Mouse (Mus musculus) Patski (cell line): Measurements from ENCODE around the gene Sla2. TPM values are rescaled to one million over a fixed set of nuclear protein-coding genes. Genes with fewer than 3 reads are reported as not detected.
"Not testable (repeated sequence)": the region's sequence is repeated elsewhere in the genome, so short reads cannot be mapped to it uniquely, and the experiment has no call there.

Experiments
- ATAC-seq: fragments of 100-300 bp; one replicate; pipeline ENCODE4 v1.8.0; 2021
- CTCF ChIA-PET: fragments of 350-600 bp; sonication (Branson Sonifier 250); formaldehyde crosslinking; loops from one replicate; lab custom pipeline; 2022; ENCODE audit warnings: inconsistent platforms; lab: Charles Lee
- POLR2A ChIA-PET: fragments of 350-600 bp; sonication (Branson Sonifier 250); formaldehyde crosslinking; loops from one replicate; lab custom pipeline; 2022; ENCODE audit warnings: antibody characterized with exemption, inconsistent platforms; lab: Charles Lee
- DNase-seq: peaks from one replicate; pipeline ENCODE4 v3.0.0-alpha.2; 2011; ENCODE audit warnings: low read depth, low spot score
- H3K27me3 ChIP-seq: fragments of 371-371 bp; one replicate; pipeline ENCODE4 v1.5.1; 2021
- CTCF ChIP-seq: fragments of 100-300 bp; IDR thresholded peaks from one replicate; pipeline ENCODE4 v1.5.1; 2021
- in situ Hi-C: fragments of 300-500 bp; cut with MboI; formaldehyde crosslinking; loops from 3 replicates; pipeline ENCODE4 v1.11.1; 2018; ENCODE audit warnings: low pct_unique_long_range_greater_than_20kb, mixed read lengths
- polyA plus RNA-seq: library from polyadenylated mRNA; unstranded; gene quantifications from one replicate; pipeline ENCODE4 v1.2.3, GENCODE M21; 2021

The Sla2 gene
- polyA plus RNA-seq, 1 experiment from 2014 or later, result 0.09 TPM

DNA sequence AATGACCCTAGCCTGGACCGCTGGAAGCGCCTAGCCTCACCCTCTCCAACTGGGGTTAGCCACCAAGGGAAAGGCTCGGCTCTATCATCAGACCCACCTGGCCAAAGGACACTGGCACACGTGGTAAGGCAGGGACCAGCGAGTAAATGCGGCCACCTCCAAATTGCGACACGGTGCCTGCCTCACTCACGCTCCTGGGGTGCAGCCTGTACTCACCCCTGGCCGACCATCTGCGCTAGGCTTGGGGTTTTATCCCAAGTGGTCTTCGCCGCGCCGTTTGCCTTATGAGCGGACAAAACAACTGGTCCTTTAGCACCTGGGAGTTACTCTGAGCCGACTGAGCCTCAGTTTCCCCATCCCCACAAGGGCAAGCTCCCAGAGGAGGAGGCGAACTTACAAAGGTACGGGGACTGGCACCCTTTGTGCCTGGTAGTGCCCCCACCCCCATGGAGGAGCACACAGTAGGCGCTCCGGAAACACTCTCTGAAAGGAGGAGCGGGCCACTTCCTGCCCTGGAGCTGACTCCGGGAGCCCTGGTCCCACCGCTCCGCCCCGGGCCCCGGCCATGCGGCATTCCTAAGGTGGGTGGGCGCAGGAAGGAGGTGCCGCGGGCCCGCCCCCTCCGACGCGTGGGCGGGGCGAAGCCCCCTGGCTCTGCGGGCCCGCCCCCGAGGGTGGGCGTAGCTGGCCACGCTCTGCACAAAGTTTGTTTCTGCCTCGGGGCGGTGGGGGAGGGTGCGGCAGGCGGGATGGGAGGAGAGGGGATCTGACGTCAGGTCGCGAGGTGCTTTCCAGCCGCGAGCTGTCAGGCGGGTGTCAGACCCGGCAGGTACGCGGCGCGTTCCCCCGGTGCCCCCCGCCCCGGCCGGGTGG, 47.4 kb downstream of the Sla2 start, which contains the start of gene Tgif2:
Gene Tgif2, plus strand, starts transcription at position 689 of the 873 bp plus-strand sequence.
- DNase-seq (no peak), ATAC-seq (no peak)
- H3K27me3 ChIP-seq, result no peaks in the 10 kb centered on the region
- TF ChIP-seq CTCF, result no peak
- CTCF ChIA-PET, result no interaction called here
- POLR2A ChIA-PET, result no interaction called here
- in situ Hi-C loops, result no loop called here

GRCm38 (mm10) chr2:156838839-156839238, 48.2 kb downstream of the Sla2 start:
- TF ChIP-seq CTCF, result no peak
- ATAC-seq (no peak), DNase-seq (no peak)
- H3K27me3 ChIP-seq, result no peaks in the 10 kb centered on the region
- ChIA-PET CTCF (no interaction called here), POLR2A (no interaction called here)
- in situ Hi-C loops, result no loop called here

GRCm38 (mm10) chr2:156834336-156834735, 52.7 kb downstream of the Sla2 start:
- no peak for TF ChIP-seq CTCF
- ChIA-PET POLR2A (no interaction called here), CTCF (no interaction called here)
- no peak for ATAC-seq
- DNase-seq, result no peak
- in situ Hi-C loops, result no loop called here
- no peaks in the 10 kb centered on the region for H3K27me3 ChIP-seq

DNA sequence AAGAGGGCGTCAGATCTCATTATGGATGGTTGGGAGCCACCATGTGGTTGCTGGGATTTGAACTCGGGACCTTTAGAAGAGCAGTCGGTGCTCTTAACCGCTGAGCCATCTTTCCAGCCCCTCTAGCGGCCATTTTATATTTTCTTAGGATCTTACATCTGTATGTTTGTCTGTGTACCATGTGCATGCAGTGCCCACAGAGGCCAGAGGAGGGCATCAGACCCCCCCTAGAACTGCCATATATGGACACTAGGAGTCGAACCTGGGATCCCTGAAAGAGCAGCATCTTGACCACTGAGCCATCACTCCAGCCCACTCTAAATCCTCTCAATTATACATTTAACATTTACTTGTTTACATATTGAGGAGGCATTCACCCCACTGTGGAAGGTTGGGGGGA, 61.9 kb downstream of the Sla2 start:
- DNase-seq, H3K27me3 ChIP-seq, POLR2A ChIA-PET, CTCF ChIA-PET, ATAC-seq, in situ Hi-C loops: not testable (repeated sequence)
- TF ChIP-seq CTCF, result peak; percentile 44

Other genes starting within 250 kb of the Sla2 start
- gene Myl9, start 111.8 kb downstream of the Sla2 start, polyA plus RNA-seq, result 38.7 TPM
- gene Tgif2, start 47.2 kb downstream of the Sla2 start, polyA plus RNA-seq, result 10.0 TPM
- gene 4930518I15Rik, start 29.2 kb downstream of the Sla2 start, polyA plus RNA-seq, result 0.82 TPM
- 206 TPM for gene Rab5if, start 24.1 kb downstream of the Sla2 start, polyA plus RNA-seq
- 73.5 TPM for gene Ndrg3, start 104.9 kb upstream of the Sla2 start, polyA plus RNA-seq
- gene Dsn1, start 120.0 kb upstream of the Sla2 start, polyA plus RNA-seq, result 27.2 TPM
- 35.3 TPM for gene Soga1, start 192.1 kb upstream of the Sla2 start, polyA plus RNA-seq
- gene Tldc2, start 199.9 kb upstream of the Sla2 start, polyA plus RNA-seq, result 0.33 TPM
- 64.5 TPM for gene Samhd1, start 248.1 kb upstream of the Sla2 start, polyA plus RNA-seq